Mouse (Mus musculus) cerebral cortex, adult 2 months (tissue): Measurements from ENCODE around the gene Adamts17.

Experiments
- WGBS: fragments of 180-500 bp; shearing (Covaris S2); methylation state at CpG from one replicate; pipeline ENCODE4 v1.1.7; 2018; 5-methylcytosine and 5-hydroxymethylcytosine counted together

The Adamts17 gene

DNA sequence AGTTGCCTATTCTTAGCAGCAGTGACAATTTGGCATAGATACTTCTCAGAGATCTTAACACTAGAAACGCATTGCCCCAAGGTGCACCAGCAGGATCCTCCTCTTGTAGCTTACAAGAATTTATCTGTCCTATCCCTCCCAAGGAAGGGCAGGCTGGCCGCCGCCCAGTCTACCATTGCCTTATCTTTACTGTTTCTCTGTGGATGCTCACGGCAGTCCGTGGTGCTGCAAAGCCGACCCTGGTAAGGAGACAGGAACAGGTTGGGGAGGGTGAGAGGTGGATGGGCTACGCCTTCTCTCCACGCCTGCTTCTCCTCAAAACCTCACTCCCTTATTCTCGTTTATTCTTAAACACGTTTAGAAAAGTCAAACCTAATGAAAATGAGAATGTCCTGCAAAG is 195.7 kb downstream of the Adamts17 start:
- WGBS = 94% methylated on average over 10 of the region's 10 CpGs

- WGBS = 94% methylated on average over 5 of the region's 5 CpGs
Observed at GRCm38 (mm10) chr7:67035661-67036060, 196.1 kb downstream of the Adamts17 start.

DNA sequence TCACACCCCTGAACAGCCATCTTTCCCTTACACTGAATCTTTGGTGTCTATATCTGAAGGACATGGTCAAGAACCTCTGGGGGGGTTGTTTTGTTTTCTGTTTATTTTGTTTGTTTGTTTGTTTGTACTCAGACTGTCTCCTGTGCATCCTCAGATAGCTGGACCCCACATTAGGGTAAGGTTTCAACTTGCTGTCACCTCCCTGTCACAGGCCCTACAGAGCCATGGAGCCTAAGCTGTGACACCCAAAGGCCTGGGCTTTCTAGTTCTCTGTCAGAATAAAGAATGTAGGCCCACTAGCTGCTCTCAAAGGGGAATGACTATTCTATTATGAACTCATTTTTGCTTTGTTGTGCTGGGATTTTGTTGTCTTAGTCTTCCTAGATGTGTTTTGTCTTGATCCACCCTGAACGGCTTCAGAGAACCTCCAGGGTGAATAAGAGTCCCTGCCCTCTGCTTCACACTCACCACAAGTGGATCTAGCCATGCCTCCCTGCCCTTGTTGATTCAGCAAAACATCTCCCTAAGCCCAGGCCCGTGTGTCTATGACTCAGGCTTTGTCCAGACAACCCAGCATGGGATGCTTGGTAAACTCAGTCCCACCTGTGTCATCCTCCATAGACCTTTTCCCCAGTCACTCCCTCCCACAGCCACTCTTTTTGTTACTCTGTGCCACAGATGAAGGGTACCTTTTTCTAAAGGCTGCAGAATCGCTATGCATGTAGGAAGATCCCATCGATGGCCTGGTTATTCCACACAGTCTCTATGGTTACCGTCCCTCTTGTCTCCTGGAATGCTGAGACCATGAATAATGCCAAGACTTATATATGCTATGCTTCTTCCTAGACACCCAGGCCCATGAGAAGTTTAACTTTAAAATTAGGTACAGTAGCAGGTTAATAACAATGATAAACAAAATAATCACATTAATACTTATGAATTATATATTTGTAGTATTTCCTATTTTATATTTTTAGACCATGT is 197.3 kb downstream of the Adamts17 start:
- WGBS = 57% methylated on average over 5 of the region's 5 CpGs

- WGBS = 78% methylated on average over 4 of the region's 4 CpGs
Observed at GRCm38 (mm10) chr7:67037726-67038520, 198.4 kb downstream of the Adamts17 start.

DNA sequence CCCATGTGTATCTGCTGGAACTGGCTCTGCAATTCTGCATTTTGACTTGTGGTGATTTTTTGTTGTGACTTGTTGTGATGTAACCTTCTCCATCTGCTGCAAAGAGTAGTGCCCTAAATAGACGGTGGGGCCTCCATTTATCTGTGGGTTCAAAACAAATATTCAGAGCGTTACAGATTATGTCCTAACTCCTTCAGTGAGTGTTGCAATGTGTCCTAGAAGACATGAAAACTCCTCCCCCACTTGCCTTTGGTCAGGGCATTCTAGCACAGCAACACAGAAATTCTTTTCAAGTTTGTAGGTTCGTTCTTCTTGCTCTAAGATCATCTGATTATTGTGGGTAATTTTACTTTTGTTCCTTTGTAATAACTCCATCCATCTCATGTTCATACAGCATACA is 199.6 kb downstream of the Adamts17 start:
- WGBS = 71% methylated on average over 3 of the region's 3 CpGs

DNA sequence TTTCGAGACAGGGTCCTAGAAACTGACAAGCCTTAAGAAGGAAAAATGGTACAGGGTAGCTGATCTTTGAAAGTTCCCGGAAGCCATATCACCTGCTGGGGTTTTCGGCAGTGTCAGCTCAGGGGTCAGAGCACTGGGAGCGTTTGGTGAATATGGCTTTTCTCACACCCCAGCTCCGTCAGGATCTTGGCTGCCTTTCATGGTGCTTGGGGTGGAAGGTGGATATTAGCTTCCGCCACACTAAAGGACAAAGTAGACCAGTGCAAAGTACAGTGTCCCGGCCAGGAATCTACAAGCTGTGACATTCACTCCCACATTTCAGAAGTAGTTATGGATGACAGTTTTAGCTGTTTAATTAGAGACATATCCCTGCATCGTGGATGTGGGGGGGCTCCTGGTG is 200.3 kb downstream of the Adamts17 start:
- 81% methylated on average over 8 of the region's 8 CpGs for WGBS

GRCm38 (mm10) chr7:67041685-67042084 is 202.2 kb downstream of the Adamts17 start:
- WGBS = 85% methylated on average over 3 of the region's 3 CpGs

DNA sequence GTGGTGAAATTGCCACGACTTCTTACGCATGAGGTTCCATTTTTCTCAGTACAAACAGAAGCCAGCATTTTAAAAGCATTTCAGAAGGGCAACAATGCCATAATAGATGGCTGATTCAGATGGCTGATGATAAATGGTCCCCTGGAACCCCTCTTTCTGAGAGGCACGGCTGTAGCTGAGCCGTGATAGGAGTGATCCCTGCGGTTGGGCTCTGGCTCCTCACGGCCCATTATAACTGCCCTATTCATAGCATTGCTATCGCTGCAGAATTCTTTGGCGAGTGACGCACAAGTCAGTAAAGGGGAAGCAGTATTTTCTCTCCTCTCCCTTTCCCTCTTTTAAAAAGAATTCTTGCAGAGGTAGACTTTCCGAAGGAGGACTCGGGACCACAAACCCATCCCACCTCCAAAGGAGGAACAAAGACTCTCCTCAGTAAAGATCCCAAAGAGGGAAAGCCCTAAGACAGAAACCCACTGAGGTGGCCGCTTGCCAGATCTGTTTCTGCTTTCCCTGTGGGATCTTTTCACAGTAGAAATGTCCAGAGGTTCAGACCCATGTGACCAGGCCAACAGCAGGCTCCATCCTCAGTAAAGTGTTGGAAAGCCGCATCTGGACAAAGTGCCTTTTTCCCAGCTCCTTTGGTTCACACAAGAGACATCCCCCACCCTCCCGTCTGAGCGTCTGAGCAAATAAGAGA is 204.7 kb downstream of the Adamts17 start:
- WGBS = 70% methylated on average over 15 of the region's 15 CpGs

GRCm38 (mm10) chr7:67045202-67045601 is 205.7 kb downstream of the Adamts17 start:
- 98% methylated on average over 6 of the region's 6 CpGs for WGBS

GRCm38 (mm10) chr7:67049206-67049605 is 209.7 kb downstream of the Adamts17 start:
- WGBS = 90% methylated on average over 2 of the region's 2 CpGs

- 83% methylated on average over 3 of the region's 3 CpGs for WGBS
Observed at GRCm38 (mm10) chr7:67050424-67050823, 210.9 kb downstream of the Adamts17 start.

DNA sequence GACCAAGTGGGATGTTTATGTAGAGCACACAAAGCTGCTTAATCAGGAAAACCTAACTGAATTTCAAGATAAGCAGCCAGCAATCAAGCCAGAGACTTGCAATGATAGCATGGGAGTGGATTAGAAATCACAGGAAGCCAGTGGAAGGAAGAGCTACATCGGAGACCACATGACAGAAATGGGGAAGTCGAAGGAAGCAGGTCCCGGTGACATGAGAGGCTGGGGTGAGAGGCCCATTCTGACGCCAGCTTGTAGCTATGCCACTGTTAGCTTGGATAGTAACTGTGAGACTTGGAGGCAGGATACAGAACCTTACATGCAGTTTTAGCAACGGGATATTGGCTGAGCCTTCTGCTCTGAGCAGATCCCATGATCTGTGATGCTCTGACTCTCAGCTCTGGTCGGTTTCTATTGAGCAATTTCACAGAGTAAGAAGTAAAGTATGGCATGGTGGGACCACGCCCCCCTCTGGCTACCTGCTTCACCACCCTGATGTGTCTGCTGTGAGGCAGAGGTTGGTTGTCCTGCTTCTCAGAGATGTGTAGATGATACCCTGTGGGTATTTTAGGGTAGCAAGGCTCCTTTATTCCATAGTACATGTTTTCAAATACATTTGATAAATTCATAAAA is 211.7 kb downstream of the Adamts17 start:
- 78% methylated on average over 7 of the region's 7 CpGs for WGBS

DNA sequence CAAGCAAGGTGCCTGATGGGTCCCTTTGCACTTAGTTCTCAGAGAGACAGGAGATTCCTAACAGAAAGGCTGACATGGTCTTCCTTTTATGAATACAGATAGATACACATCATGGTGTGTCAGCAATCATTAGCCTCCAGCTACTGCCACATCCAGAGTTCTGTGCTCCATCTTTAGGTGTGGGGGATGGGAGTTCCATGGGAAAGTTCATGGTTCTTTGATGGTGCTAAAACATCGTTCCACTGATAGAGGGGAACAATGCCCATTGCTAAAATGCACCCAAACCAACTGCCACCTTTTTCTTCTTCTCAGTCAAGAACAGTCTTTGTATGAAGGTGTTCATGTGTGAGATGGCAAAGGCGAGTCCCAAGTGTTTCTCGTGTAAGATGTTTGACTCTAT is 215.3 kb downstream of the Adamts17 start:
- WGBS = 94% methylated on average over 3 of the region's 3 CpGs

DNA sequence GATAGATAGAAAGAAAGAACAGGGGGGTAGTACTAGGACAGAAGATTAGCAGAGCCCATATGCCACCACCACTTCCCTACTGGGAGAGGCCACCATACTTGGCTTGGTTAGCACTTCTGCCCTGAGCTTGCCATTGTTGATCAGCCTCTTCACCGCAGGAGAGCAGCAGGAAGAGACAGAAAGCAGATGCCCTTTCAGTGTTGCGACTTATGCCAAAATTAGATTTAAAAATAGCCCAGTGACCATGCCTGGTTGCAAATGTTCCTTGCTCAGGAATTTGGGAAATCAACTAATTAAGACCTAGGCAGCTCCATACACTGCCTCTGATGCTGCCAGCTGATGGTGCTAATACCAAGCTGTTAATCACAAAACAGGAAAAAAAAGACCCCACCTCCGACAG is 216.0 kb downstream of the Adamts17 start:
- 61% methylated on average over 3 of the region's 3 CpGs for WGBS

GRCm38 (mm10) chr7:67061756-67062155 is 222.2 kb downstream of the Adamts17 start:
- WGBS = 86% methylated on average over 9 of the region's 9 CpGs

- 95% methylated on average over 2 of the region's 2 CpGs for WGBS
Observed at GRCm38 (mm10) chr7:67062571-67062970, 223.0 kb downstream of the Adamts17 start.

- 46% methylated on average over 10 of the region's 10 CpGs for WGBS
Observed at GRCm38 (mm10) chr7:67064627-67065305, 225.2 kb downstream of the Adamts17 start.

GRCm38 (mm10) chr7:67065631-67066030 is 226.1 kb downstream of the Adamts17 start:
- 94% methylated on average over 4 of the region's 4 CpGs for WGBS

GRCm38 (mm10) chr7:67072015-67072685 is 232.6 kb downstream of the Adamts17 start:
- 87% methylated on average over 10 of the region's 10 CpGs for WGBS

GRCm38 (mm10) chr7:67082751-67083150 is 243.2 kb downstream of the Adamts17 start:
- 93% methylated on average over 10 of the region's 10 CpGs for WGBS
